Mouse (Mus musculus) MN1 (cell line): Measurements from ENCODE around the gene Bach2.

Source experiments
- DNase-seq: peaks from one replicate; pipeline ENCODE4 v3.0.0-alpha.2; 2016; ENCODE audit warnings: low spot score

The Bach2 gene

GRCm38 (mm10) chr4:32225191-32225590 lies 13.4 kb upstream of the Bach2 start:
- DNase-seq: no peak

GRCm38 (mm10) chr4:32227970-32228557 lies 10.5 kb upstream of the Bach2 start:
- no peak for DNase-seq

- no peak for DNase-seq
Measured at GRCm38 (mm10) chr4:32229266-32229665, 9.3 kb upstream of the Bach2 start.

- DNase-seq: no peak
Measured at GRCm38 (mm10) chr4:32231258-32232055, 7.1 kb upstream of the Bach2 start.

- no peak for DNase-seq
Measured at GRCm38 (mm10) chr4:32235920-32236705, 2.5 kb upstream of the Bach2 start.

DNA sequence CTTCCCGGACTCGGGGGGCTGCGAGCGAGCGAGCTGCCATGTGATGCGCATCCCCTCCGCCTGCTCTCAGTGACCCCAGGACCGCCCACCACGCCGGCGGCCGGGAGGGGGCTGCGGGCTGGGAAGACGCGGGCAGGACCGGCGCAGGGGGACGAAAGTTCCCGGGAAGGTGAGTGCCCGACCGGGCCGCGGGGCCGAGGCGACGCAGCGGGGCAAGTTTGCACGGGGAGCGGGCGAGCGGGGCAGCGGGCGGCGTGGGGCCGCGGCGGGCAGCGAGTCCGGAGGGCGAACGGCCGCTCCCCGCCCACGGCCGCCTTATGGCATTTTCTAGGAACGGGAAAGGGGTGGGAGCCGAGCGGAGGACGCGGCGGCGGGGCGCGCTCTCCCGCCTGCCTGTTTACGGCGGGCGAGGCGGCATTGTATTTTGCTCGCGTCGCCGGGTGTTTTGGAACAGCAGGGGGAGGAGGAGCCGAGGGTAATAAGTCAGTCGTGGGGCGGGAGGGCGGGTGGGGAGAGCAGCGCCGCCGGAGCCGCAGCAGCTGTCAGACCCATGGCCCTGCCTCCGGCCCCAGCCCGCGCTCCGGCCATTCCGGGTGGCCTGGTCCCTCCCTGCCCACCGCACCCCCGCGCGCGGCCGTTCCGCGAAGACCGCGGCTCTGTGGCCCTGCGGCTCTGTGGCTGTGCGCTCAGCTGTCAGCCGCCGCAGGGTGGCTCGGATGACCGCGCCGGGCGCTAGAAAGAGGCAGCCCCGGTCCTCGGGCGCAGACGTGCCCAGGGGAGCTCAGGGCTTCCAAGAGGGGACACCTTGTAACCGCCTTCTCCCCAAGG lies 531 bp downstream of the Bach2 start:
- DNase-seq: peak; percentile 74

GRCm38 (mm10) chr4:32239749-32240131 lies 1.1 kb downstream of the Bach2 start:
- peak; percentile 80 for DNase-seq

DNA sequence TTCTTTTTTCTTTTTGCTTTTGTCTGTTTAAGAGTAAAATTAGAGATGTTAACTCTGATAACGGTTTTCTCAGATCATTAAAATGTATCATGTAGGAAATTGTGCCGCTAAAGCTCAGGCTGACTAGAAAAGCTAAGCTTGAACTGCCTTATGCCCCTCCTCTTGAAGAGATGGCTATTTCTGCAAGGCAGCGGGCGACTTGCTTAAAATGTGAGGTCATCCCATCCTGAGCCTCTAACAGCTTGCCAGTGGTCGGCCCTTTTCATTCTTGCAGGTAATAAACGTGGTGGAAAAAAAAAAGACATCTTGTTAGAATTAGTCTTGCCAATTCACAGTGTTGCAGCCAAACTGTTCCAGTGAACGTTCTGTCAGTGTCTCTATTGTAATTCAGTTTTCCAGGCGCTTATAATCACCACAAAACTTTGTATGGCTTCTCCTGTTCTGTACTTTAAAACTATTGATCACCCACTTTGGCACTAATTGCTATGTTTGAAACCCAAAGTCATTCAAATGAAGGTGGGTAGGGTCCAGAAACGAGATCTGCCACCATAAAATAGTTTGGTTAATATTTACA lies 1.9 kb downstream of the Bach2 start:
- peak; percentile 15 for DNase-seq

DNA sequence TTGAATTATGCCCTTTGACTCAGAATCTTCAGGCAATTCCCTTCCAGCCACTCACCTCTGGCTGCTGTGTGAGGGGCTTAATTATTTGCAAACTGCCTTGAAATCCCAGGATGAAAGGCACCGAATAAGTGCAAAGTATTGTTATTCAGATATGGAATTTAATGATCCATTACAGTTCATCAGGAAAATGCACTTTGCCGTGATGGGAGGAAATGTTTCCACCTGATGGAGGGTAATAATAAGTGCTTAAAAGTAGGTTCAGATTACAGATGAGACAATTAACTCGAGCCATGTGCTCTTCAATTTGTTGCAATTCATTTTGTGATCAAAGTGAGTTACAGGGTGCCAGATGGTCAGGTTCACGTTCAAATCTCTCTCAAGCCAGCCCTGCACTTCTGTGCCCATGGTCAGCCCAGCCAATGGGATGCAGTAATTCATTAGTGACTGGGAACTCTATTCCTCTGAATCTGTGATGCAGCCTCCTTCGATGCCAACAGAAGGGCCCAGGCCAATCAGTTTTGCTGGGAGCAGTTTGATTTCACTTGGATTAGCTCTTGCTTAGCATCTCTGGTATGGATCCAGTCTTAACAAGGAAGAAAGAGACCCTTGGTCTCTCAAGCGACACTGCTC lies 2.9 kb downstream of the Bach2 start:
- DNase-seq: peak; percentile 15

DNA sequence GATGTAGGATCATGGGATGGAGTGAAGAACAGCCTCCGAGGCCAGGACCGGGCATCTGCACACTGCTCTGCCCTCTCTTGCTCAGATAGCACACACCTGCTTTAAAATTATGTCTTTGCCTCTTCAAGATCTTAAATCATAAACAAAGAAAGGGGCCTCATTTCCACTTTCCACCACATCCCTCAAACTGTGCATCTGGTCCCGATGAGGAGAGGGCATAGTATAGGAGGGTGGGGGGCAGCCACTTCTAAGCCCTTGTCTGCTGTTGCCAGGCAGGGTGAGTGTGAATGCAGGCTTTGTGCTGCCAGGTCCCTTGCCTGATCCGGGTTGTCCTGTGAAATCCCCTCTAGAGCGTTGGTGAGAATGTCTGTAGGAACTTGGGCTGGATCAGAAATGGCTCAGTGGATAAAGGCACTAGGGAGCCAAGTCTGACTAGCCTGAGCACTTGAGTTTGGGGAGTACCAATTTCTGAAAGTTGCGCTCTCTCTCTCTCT lies 3.6 kb downstream of the Bach2 start:
- DNase-seq: no peak

- DNase-seq: no peak
Measured at GRCm38 (mm10) chr4:32243458-32243857, 4.9 kb downstream of the Bach2 start.

DNA sequence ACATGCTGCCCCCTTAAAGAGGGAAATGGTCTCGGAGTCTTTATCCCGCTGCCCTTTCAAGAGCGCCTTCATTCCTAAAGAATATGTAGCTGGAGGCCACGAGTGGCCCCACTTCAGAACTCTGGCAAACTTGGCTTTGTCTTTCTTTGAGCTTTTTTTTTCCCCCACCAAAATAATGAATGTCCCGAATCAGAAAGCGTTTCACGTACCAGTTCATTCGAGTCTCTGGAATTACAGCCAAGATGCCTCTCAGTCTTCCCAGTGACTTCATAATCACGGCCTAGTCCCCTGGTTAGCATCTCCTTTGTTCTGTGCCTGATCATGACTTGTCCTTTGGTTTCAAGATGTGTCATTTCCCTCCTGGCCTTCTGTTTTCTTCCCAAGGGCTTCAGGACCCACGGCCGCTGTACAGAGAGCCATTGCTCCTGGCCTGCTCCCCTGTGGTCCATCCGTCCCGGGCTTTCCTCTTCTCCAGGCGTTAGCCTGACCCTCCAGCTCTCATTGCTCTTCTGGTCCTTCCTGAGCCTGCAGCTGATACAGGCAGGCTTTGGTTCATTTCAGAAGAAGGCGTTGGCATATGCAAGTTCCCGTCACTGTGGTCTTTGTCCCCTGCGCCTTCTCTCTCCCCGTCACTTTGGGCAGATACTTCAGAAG lies 5.6 kb downstream of the Bach2 start:
- DNase-seq: no peak

DNA sequence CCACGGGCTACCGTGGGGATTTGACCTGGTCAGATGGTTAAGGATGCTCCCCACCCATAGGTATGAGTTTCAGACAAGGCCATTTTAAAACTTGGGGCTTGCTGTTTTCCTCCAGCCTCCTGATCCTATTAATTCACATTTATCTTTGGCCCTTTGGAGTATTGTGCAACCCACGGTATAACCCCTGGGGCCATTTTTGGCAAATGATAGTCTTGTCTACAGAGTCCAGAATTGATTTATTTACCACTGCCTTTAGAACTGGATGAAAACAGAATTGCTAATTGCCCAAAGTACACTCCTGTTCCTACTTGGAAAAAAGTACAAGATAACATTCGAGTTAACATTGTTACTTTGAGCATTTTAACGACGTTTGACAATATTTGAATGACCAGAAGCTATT lies 7.0 kb downstream of the Bach2 start:
- DNase-seq: no peak

GRCm38 (mm10) chr4:32246020-32246419 lies 7.4 kb downstream of the Bach2 start:
- no peak for DNase-seq

- DNase-seq: no peak
Measured at GRCm38 (mm10) chr4:32246801-32247200, 8.2 kb downstream of the Bach2 start.

DNA sequence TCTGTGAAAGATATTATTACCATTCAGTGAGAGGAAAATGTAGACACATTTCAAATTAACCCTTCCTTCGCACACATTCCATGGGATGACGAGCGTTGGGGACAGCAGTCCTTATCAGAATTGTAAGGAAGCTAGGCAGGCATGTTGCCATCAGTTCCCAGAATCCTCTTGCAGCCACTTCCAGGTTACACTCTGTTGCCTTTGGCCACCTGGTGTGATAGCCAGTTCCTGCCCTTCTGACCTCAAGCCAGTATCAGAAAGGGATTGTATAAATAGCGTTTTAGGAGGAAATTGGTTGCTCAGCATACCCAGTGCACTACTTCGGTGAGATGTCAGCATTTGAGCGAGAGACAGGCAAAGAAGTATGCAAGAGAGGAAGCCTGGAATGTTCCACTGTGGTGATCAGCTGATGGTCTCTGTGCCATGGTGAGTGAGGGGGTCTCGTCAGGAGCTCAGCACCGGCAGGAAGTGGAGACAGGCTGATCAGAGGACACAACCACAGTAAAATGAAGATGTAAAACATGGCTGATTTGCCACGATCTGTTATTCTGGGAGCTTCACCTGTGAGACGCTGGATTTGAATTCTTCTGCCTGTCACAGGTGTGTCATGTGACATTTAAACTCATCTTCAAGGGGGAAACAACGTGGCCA lies 9.0 kb downstream of the Bach2 start:
- DNase-seq: no peak

DNA sequence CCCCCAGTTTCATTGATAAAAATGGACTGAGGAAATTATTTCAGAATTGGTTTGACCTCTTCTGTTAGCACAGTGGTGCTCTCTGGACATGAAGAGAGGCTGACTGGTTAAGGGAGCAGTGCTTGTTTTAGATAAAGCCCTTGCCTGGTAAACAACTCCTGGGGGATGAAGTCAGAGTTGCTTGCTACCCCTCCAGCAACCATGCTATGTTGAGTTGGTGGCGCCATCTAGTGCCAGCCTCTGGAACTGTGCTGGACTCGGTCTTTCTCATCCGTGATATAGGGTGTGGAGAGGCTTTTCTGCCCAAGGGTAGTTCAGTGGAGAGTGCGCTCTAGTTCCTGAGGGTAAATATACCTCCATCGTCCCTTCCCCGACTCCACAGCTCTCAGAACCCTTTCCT lies 9.6 kb downstream of the Bach2 start:
- peak; percentile 67 for DNase-seq

- no peak for DNase-seq
Measured at GRCm38 (mm10) chr4:32248990-32249393, 10.4 kb downstream of the Bach2 start.

DNA sequence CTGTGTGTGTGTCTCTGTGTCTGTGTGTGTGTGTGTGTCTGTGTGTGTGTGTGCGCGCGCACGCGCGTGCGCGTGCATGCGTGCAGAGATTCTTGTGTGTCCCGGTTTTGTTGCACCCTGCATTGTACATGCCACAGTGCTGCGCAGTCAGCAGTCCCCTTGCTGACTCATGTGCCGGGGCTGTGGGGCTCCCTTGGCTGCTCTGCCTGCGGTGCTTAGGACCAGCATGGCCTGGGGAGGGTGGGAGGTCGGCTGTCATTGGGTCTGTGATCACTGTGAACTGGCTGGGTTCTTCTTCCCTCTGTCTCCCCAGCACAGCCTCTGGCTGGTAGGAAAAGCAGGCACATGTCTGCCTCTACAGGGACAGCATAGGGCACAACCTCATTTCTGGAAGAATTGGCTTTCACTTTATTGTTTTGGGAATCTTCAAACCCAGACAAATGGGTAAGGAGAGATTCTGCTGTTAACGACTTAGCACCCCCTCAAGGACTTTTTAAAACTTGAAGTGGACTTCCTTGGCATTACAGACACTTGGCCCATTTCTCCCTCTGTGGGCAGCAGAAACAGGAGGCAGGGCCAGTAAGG lies 11.2 kb downstream of the Bach2 start:
- DNase-seq: peak; percentile 40
